Mouse (Mus musculus) right cerebral cortex, postnatal 4 days (tissue): ENCODE measurements around the gene 1700007K13Rik.
A peak's percentile ranks its signal among the peaks of the same experiment; 100 is the strongest.
"Not testable (repeated sequence)": the region's sequence is repeated elsewhere in the genome, so short reads cannot be mapped to it uniquely, and the experiment has no call there.

Experiments used
- DNase-seq: peaks from one replicate; pipeline ENCODE4 v3.0.0-alpha.2; 2022

The 1700007K13Rik gene

GRCm38 (mm10) chr2:28465836-28466518 lies at the start of gene 1700007K13Rik:
Gene 1700007K13Rik, minus strand, starts transcription at chr2:28466332.
- DNase-seq: peak; percentile 41

- DNase-seq: peak; percentile 94
These were observed 48.4 kb upstream of the 1700007K13Rik start for GRCm38 (mm10) chr2:28514489-28514888.

GRCm38 (mm10) chr2:28513431-28514370 lies 47.6 kb upstream of the 1700007K13Rik start:
- peak; percentile 53 for DNase-seq

- peak; percentile 67 for DNase-seq
These were observed 46.8 kb upstream of the 1700007K13Rik start, which contains the start of gene Ralgds for GRCm38 (mm10) chr2:28512798-28513401. Gene Ralgds, plus strand, starts transcription at chr2:28513125.

- DNase-seq: not testable (repeated sequence)
These were observed 45.5 kb upstream of the 1700007K13Rik start for GRCm38 (mm10) chr2:28511600-28511999.

GRCm38 (mm10) chr2:28506291-28506690 lies 40.2 kb upstream of the 1700007K13Rik start:
- no peak for DNase-seq

- DNase-seq: no peak
These were observed 39.7 kb upstream of the 1700007K13Rik start, which contains the start of gene Gm10134 for GRCm38 (mm10) chr2:28505795-28506194. Gene Gm10134, plus strand, starts transcription at chr2:28506095.

GRCm38 (mm10) chr2:28504676-28505075 lies 38.5 kb upstream of the 1700007K13Rik start:
- DNase-seq: no peak

- no peak for DNase-seq
These were observed 36.9 kb upstream of the 1700007K13Rik start for GRCm38 (mm10) chr2:28502987-28503386.

GRCm38 (mm10) chr2:28498431-28498830 lies 32.3 kb upstream of the 1700007K13Rik start:
- no peak for DNase-seq

GRCm38 (mm10) chr2:28497561-28497960 lies 31.4 kb upstream of the 1700007K13Rik start:
- no peak for DNase-seq

- DNase-seq: no peak
These were observed 30.5 kb upstream of the 1700007K13Rik start, which contains the start of gene Gbgt1 for GRCm38 (mm10) chr2:28496671-28497070. Gene Gbgt1, plus strand, starts transcription at chr2:28496891.

GRCm38 (mm10) chr2:28495801-28496595 lies 29.9 kb upstream of the 1700007K13Rik start:
- no peak for DNase-seq

- no peak for DNase-seq
These were observed 29.1 kb upstream of the 1700007K13Rik start for GRCm38 (mm10) chr2:28495207-28495756.

- DNase-seq: no peak
These were observed 28.4 kb upstream of the 1700007K13Rik start for GRCm38 (mm10) chr2:28494521-28494920.

- no peak for DNase-seq
These were observed 17.7 kb upstream of the 1700007K13Rik start for GRCm38 (mm10) chr2:28483861-28484260.

- no peak for DNase-seq
These were observed 13.4 kb upstream of the 1700007K13Rik start for GRCm38 (mm10) chr2:28479208-28480204.

- DNase-seq: not testable (repeated sequence)
These were observed 11.9 kb upstream of the 1700007K13Rik start for GRCm38 (mm10) chr2:28477993-28478392.

- DNase-seq: not testable (repeated sequence)
These were observed 5.9 kb upstream of the 1700007K13Rik start for GRCm38 (mm10) chr2:28472011-28472410.

GRCm38 (mm10) chr2:28470591-28470990 lies 4.5 kb upstream of the 1700007K13Rik start:
- DNase-seq: no peak
